Mouse (Mus musculus) lung, postnatal 4 days (tissue): Measurements from ENCODE around the gene Dcst2.
A peak's percentile ranks its signal among the peaks of the same experiment; 100 is the strongest.

Experiments
- DNase-seq, 2 experiments: peaks; one replicate each; pipeline ENCODE4 v3.0.0; 2021

Gene Dcst2

DNA sequence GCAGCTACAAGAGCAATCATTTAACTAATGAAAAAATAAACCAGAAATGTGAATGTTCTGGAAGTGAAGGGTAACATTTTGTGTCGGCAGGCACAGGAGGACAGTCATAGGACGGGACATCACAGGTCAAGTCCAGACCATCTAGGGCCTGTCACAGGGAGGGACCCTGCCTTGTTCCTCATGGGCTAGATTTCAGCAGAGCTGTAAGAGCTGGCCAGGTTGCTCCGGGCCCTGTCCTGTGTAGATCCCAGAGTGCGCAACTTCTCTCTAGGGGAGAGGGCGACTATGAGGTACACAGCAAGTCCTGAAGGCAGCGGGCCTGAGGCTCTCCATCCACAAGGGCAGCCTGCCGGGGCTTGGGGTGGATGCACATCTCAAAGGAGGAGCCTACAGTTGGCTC, at the start of gene Dcst2:
Dcst2 (plus strand) TSS at position 301 of the 400 bp plus-strand sequence.
- no peak for DNase-seq

DNA sequence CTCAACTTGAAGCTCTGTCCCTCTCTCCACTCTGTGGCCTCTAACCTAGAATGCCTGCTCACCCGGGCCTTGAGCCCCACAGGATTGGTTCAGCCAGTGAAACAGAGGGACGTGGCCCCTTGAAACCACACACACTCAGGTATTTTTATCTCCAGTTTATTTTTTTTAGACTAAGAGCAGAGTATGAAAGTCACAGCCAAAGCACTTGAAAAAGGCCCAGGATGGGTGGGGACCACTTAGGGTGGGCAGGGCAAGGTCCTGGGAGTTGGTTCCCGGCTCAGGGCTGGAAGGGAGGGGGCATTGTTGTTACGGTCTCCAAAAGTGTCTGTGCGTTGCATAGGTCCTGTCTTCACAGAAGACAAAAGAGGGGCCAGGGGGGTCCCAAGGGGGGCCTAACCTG, 47.4 kb upstream of the Dcst2 start:
- DNase-seq = peak; percentile 62 to 83

DNA sequence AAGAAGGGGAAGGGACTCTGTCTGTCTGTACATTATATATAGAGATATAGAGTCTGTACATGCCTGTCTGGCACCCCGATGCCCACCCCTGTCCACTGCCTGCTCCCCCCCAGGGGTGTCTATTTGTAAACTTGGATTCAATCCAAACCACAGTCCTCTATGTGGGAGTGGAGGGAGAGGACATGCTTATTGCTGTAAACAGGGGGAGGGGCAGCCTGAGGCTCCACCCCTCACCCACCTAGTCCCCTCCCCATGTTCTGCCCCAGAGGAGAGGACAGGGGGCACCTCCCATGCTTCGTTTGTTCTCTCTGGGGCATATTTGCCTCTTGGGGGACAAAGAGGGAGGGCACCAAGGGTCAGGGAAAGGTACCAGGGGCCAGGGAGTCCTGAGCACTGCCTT, 47.0 kb upstream of the Dcst2 start:
- peak; percentile 52 to 71 for DNase-seq

DNA sequence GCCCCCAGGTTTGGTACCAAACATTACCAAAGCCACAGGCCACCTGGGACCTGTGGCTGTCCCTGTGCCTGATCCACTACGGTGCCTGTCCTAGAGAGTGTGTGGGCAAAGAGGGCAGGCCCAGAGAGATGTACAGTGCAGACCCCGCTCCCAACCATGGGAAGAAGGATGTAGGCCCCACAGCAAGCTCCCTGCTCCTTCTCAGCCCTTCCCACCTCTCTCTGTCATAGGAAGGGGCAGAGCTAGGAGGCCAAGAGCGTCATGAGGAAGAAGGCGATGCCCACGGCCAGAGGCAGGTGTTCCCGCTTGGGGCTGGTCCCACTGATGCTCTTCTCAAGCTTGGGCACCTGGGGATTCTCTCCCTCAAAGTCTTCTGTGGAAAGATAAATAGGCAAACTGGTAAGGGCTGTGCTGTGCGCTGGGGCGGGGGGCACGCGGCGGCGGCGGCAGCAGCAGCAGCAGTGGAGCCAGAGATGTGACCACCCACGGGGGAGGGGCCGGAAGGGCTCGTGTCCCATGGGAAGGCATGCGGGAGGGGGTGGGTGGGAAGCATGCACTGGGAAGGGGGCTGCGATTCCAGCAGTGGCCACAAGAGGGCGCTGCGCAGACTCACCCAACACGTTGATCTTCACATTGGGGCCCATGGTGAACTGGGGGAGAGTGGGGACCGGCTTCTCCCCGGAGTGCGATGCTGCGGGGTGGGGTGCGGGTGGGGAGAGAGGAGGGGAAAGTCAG, 46.4 kb upstream of the Dcst2 start:
- DNase-seq = peak; percentile 87 to 90

DNA sequence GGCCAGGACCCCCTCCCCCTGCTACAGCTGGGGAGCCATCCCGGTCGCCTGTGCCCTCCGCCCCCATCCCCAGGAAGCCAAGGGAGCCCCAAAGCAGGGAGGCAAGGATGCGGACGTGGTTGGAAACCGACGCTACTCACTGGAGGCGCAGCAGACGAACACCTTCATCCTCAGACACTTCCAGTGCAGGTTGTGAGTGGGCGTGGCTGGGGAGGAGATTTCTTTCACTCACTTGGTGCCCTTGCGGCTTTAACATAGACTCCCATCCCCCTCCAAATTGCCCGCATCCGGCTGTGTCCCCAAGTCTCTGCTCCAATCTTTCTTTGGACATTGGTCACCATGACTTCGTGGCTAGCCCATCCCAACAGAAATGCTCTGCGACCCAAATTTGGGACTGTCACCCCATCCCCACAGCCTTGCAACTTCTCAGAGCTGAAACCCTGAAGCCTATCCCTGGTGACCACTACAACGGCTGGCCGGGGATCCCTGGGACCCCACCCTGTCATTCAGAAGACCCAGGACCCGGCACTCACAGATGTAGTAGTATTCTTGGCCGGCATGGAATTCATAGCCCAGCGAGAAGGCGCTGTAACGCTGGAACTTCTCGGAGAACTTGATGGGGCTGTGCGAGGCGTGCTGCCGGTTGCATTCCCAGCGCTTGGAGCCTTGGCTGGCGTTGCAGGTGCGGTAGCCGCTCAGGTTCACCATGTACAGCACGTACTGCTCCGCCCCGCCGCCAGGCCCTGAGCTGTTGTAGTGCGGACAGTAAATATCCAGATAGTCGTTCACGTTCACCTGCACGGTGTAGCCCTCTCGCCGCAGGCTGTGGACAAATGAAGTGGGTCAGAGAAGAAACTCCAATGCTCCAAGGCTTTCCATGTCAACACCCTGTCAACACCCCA, 45.6 kb upstream of the Dcst2 start:
- DNase-seq = peak in 1 of 2 experiments; percentile 35

DNA sequence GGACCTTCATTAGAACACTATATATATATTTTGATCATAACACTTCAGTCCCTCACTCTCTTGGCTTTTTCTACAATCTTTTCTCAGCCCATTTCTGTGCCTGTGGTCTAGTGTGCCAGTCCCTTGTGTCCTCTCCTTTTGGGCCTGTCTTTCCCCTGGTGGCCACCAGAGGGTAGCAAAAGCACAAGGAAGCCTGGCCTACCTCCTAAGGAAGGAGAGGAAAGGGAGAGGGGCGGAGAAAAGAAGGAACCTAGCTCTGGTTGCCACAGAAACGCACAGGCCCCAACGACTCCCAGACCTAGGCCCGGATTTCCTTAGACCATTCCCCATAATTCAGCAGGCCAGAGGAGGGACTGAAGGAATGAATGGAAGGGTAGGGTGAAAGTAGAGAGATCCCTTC, 44.9 kb upstream of the Dcst2 start:
- DNase-seq = peak; percentile 84 to 89

DNA sequence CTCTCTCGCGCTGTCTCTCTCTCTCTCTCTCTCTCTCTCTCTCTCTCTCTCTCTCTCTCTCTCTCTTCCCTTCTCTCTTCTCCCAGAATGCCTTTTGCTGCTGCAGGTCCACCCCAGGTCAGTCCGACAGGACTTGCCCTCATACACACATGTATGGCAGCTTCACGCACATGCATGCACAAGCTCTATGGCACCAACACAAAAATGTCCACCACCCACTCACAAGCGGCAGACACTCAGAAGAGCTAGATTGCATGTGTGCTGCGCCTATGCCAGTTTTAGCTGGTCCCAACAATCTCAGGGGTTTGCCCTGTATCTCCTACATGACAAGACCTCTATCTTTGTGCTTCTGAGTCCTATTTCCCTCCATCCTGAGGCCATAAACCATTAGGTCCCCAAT, 44.5 kb upstream of the Dcst2 start:
- no peak for DNase-seq

DNA sequence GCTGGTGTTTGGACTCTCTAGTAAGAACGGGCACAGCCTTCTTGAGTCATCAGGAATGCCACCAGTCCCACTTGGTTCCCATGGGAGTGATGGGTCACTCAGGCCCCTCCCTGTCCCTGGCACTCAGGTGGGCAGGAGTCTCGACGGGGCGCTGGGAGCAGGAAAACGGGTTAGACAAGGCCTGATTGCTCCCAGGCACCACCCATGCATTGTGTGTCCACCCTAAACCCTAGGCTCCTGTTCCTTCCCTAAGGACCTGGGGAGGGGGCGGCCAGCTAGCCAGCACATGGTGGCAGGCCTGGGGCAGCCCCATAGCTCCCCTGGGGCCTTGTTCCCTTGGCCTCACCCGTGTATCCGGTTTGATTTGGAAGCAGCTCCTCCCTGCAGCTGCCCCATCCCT, 43.5 kb upstream of the Dcst2 start:
- DNase-seq = peak in 1 of 2 experiments; percentile 29

DNA sequence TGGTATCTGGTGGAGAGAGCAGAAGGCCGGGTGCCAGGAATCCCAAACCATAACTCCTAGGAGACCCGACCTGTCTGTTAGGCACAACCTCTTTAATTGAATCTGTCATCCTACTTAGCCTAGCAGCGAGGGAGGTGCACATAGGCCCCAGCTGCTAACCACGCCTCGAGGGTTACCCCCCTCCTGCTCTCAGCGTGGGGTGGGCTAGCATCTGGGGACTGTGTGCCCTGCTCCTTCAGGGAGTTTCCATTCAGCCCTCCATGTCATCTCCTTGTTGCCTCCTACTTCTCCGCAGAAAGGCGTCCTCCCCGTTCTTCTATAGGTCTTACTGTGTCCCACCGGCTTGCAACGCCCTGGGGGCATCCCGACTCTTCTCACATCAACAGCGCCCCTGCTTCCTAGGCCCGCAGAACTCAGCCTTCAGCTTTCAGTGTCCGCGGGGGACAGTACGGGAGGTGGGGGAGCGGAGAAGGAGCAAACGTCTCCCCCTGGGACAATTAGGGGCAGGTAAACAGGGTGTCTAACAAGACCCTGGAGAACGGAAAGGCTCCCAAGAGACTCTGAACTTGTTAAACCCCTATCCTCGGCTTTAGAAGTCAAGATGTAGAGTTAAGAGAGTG, 42.7 kb upstream of the Dcst2 start:
- DNase-seq = no peak

DNA sequence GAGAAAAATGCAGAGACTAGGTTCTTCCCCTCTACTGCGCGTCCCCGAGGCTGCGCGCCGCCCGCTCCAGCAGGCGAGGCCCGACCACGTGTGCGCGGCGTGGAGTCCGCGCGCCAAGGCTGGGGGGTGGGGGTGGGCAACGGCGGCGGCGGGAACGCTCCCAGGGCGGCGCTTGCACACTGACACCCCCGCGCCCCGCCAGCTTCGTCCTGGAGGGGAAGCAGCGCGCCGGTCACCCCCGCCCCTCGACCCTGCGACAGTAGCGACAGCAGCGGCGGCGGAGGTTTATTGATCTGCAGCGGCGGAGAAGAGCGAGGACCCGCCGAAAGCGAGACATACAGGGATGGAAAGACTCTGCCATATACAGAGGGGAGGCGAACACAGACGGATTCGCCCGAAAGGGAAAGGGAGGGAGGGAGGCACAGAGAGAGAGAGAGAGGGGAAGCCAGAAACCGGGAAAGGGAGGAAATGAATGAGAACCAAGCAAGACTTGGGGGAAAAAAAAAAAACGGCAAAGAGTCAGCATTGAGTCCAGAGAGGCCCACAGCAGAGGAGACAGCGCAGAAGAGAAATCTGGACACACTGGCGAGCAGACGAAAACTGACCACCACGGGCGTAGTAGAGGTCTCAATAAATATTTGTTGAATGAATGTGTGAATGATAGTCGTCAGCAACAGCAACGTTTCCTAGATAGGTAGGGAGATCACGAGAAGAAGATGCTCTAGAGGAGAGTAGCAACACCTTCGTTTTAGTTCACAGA, 42.0 kb upstream of the Dcst2 start:
- peak in 1 of 2 experiments; percentile 34 for DNase-seq

DNA sequence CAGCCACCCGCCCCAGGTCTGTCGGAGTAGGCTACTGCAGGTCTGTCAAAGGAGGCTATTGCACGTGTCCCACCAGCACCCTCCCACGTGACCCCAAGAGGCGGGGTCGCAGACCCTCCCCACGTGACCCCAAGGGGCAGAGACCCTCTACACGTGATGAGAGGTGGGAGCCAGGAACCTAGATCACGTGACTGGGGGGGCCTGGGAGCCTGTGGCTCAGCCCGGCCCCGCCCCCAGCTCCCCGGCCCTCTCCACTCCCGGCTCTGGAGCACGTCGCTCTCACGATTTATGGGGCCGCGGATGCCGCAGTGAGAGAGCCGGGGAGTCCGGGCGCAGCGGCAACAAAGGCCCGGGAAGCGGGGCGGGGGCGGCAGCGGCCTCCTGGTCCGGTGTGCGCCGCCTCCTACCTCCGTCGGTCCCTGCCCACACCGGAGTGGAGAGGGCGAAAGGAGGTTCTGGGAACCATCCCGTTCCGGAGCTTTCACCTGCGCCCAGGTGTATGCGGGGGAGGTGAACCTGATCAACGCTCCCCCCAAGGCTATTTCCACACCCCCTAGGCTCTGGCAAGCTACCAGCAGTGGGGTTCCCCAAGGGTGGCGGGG, 41.1 kb upstream of the Dcst2 start:
- peak in 1 of 2 experiments; percentile 45 for DNase-seq

DNA sequence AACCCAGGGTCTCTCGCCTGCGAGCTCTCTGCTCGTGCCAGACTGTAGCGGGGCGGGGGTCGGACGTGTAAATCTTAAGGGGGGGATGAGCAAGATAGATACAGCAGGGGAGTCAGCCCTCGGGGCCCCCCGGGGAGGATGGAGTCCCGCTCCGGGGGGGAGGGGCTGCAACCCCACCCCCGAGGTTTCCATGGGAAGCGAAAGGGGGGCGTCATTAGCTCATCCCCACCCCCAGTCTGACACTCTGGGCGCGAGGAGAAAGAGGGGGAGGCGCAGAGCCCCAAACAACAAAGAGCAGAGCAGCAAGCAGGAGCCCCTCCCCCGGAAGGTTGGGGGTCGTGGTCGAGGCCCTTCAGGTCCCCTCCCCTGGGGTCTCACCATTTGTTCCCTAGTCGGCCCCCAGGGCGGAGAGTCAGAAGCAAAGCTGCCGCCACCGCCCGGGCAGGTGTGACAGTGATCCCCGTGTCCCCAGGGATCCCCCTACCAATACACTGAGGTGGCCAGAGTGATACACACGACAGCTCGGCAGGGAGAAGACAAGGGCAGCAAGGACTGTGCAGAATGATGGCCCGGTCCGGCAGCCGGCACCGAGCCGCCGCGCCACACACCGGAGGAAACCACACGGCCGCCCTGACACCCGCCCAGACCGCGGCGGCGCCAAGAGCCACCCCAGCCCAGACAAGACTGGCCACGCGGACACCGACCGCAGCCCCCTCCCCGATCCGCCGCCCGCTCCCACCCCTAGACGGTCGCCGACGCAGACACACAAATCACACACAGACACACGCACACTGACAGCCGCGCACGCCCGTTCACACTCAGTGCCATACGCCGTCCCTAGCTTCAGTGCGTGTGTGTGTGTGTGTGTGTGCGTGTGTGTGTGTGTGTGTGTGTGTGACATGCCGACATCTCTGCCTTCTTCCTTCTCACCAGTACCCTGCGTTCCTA, 40.3 kb upstream of the Dcst2 start:
- DNase-seq = peak in 1 of 2 experiments; percentile 32

DNA sequence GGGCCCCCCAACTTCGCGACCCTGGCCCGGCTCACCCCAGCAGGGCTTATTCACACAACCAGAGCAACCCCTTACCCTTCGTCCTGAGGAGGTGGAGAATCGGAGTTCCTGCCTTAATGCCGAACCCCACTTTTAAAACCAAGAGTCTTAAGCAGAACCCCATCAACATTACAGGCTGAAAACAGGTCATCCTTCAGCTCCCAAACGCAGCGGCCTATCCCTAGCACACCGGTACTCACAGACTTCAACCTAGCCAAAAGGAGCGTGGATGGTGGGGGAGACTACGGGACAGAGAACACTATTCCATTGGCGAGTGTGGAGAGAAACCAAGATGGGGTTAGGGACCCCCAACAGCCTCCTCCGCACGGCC, 39.7 kb upstream of the Dcst2 start:
- DNase-seq = no peak

DNA sequence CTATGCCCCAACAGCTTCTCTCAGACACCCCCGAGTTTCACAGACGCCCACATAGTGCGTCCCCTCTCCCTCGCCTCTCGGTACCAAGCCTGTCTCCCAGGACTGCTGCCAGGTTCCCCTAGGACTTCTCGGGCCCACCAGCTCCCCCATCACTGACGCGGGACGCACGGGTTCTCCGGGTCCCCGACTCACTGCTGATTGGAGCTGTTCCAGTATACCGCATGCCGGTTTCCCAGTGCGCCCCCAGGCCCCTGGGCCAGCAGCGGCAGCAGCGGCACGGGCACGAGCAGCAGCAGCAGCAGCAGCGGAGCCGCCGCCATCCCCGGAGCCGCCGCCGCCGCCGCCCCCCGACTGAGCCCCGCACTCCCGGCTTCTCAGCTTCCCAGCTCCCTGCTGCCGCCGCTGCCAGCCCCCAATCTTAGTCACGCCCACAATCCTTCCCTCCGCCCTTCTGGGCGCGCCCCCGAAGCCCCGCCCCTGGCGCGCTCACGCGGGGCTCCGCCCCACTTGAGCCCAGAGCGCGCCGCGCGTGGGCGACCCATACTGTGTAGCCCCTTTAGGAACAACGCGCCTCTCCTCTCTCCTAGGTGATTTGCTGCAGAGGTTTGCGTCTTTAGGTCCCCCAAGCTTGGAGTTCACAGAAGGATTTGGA, 39.1 kb upstream of the Dcst2 start, which contains the start of gene Efna3:
Efna3 (minus strand) TSS at position 452 of the 652 bp plus-strand sequence.
- DNase-seq = peak; percentile 81 to 83

DNA sequence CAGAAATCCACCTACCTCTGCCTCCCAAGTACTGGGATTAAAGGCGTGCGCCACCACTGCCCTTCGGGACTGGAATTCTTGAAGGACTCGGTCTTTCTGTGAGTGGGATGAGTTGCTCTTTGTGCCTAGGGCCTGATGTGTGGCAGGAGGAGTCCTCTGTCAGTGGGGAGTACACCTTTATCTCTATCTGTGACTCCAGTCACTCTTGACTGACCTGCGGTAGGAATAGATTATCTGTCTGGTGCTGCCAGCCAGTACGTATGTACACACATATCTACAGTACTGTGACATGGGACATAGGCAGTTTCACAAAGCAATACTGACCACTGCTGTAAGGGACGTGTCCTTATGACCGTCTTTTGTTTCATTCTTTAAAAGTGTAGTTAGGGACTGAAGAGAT, 35.9 kb upstream of the Dcst2 start:
- no peak for DNase-seq

DNA sequence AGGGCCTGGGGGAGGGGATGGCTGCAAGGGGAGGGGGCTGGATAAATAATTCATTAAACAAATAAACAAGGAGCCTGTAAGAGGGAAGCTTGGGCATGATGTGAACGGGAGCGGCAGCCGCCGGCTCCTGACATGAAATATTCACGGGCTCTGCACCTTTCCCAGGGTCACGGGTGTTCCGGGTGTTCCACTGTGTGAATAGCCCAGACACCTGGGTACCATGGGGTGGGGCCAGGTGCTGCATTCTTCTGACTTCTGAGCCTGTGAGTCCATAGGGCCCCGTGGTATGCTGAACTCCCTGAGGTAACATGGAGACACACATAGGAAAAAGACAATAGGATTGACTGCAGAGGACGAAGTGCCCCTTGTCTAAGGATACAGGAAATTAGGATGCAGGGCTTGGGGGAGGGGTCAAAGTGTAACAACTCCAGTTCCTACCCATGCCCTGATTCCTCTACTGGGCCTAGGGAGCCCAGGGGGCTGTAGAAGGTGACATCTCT, 34.4 kb upstream of the Dcst2 start:
- peak in 1 of 2 experiments; percentile 20 for DNase-seq

DNA sequence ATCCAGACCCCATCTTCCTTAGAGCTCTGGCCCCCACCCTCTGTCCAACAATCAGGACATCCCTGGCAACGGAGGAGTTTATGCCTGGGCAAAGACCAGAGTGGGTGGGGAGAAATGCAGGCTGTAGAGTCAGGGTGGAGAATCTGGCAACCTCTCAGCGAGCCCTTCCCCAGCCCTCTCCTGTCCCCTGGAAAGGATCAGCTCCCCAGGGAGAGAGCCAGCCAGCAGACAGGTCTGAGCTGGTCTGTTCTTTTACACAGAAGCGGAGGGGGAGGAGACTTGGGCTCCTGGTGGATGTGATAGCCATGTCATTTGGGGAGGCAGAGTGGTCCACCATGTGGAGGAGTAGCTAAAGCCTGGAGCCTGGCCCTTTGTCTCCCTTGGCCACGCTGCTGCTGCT, 33.2 kb upstream of the Dcst2 start:
- DNase-seq = peak in 1 of 2 experiments; percentile 20

DNA sequence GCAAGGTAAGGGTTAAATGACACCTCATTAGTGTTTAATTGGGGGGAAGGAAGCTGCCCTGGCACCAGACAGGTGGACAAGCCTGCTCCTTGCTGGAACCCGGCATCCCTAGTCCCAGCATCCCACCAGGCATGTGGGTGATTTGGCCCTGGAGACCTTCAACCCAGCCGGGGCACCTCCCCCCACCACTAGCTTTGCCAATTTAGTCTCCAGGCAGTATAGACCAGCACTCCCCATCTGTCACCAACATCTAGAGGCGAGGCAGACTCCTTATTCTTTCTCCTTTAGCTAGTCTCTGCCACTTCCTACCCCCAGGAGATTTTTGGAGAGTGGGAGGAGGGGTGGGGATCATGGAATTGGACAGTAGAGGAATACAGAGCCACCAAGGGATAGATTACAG, 31.4 kb upstream of the Dcst2 start:
- no peak for DNase-seq

DNA sequence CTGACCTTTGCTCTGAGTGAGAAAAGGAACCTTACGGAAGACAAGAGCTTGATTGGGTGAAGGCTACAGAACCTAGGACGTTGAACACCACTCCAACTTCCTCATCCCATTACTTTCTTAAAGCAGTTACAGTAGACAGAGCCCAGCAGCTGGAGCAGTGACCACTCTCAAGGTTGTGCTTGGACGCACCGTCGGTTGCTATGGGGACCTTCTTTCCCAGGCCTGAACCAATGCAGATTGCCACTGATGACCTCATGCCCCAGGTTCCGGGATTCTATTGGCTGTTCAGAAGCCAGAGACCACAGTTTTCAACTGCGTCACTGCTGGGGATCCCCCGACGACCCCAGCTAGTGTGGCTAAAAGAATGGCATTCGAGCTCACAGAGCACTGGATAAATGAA, 30.8 kb upstream of the Dcst2 start:
- peak in 1 of 2 experiments; percentile 27 for DNase-seq

DNA sequence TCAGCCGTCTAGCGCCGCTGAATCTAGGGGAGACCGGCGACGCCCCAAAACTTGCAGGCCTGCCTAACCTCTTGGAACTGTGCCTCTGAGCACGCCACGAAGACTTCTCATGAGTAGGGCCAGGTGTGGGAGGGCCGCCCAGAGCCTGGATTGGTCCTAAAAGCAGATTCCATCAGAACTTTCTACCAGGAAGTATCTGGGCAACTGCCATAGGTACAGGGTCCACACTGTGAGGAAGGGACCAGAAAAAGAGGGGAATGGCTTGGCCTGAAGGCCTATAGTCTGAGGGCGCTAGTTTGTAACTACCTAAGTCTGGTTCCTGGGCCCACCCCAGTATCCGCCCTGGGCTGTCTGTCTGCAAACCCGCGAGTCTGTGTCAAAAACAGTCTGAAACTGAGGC, 30.2 kb upstream of the Dcst2 start:
- no peak for DNase-seq
